Mouse (Mus musculus) thymus, adult 2 months (tissue): Measurements from ENCODE around the gene Gm20765.
"Not testable (repeated sequence)": the region's sequence is repeated elsewhere in the genome, so short reads cannot be mapped to it uniquely, and the experiment has no call there.

ENCODE experiments used
- CTCF ChIP-seq: fragments of 200-500 bp; IDR thresholded peaks from 2 replicates; pipeline ENCODE4 v1.5.1; 2012; ENCODE audit warnings: mild to moderate bottlenecking, control low read depth, low read length, moderate library complexity, borderline replicate concordance; ENCODE audit not compliant: control insufficient read depth, poor library complexity, insufficient read depth; ENCODE audit errors: extremely low read depth
- POLR2A ChIP-seq: fragments of 200-500 bp; IDR thresholded peaks from 2 replicates; pipeline ENCODE4 v1.6.1; 2012; ENCODE audit warnings: mild to moderate bottlenecking, low read length, control low read depth, moderate library complexity; ENCODE audit not compliant: control insufficient read depth, poor library complexity, insufficient read depth; ENCODE audit errors: extremely low read depth

DNA sequence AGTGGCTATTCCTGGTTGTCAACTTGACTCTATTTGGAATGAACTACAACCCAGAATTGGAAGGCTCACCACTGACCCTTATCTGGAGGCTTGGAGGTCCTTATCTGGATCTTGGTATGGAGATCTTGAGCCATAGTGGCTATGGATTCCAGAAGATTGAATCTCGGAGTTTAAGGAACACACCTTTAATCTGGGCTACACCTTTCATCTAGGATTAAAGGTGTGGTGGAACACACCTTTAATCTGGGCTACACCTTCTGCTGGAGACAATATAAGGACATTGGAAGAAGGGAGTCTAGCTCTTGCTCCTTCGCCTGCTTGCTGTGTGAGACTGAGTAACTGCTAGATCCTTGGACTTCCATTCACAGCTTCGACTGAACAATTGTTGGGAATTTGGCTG lies 8.6 kb upstream of the Gm20765 start, which contains the start of gene Gm21312:
- TF ChIP-seq POLR2A, CTCF: not testable (repeated sequence)
